Mouse (Mus musculus) C2C12 (cell line): ENCODE data around the gene Ppfibp1. TPM values are rescaled to one million over a fixed set of nuclear protein-coding genes. Genes with fewer than 3 reads are reported as not detected.

Source experiments
- H3K27me3 ChIP-seq: one replicate; pipeline ENCODE4 v1.6.1; 2011; ENCODE audit not compliant: control insufficient read depth, insufficient read depth, insufficient read length
- H3K36me3 ChIP-seq: one replicate; pipeline ENCODE4 v1.6.1; 2011; ENCODE audit not compliant: control insufficient read depth, insufficient read depth
- H3K4me3 ChIP-seq: one replicate; pipeline ENCODE4 v1.5.1; 2011; ENCODE audit warnings: mild to moderate bottlenecking, control low read depth; ENCODE audit not compliant: poor library complexity, insufficient read depth, severe bottlenecking
- H3K79me2 ChIP-seq: one replicate; pipeline ENCODE4 v1.6.1; 2011; ENCODE audit not compliant: control insufficient read depth, insufficient read depth
- H3K79me3 ChIP-seq: one replicate; pipeline ENCODE4 v1.6.1; 2011; ENCODE audit warnings: low read depth, control low read depth
- H3ac ChIP-seq: one replicate; pipeline ENCODE3; 2011; ENCODE audit warnings: low read depth; ENCODE audit not compliant: control insufficient read depth, insufficient read length
- CEBPB ChIP-seq: IDR thresholded peaks from one replicate; pipeline ENCODE4 v1.6.1; 2011; ENCODE audit warnings: low read depth, mild to moderate bottlenecking, control low read depth, moderate library complexity
- CTCF ChIP-seq: IDR thresholded peaks from one replicate; pipeline ENCODE4 v1.5.1; 2011; ENCODE audit not compliant: control insufficient read depth, insufficient read depth, insufficient read length
- FOSL1 ChIP-seq: IDR thresholded peaks from one replicate; pipeline ENCODE4 v1.8.0; 2011; ENCODE audit warnings: mild to moderate bottlenecking, low read length; ENCODE audit not compliant: poor library complexity, insufficient read depth, severe bottlenecking
- MAX ChIP-seq: IDR thresholded peaks from one replicate; pipeline ENCODE4 v1.6.1; 2011; ENCODE audit warnings: mild to moderate bottlenecking, control low read depth
- MYOD1 ChIP-seq: IDR thresholded peaks from one replicate; pipeline ENCODE4 v1.6.1; 2011; ENCODE audit warnings: low read depth; ENCODE audit not compliant: control insufficient read depth, insufficient read length
- MYOG ChIP-seq: IDR thresholded peaks from one replicate; pipeline ENCODE4 v1.6.1; 2011; ENCODE audit not compliant: control insufficient read depth, insufficient read length; ENCODE audit errors: extremely low read depth
- USF1 ChIP-seq: IDR thresholded peaks from one replicate; pipeline ENCODE4 v1.6.1; 2011; ENCODE audit warnings: low read depth, mild to moderate bottlenecking, control low read depth, moderate library complexity
- polyA plus RNA-seq: library from polyadenylated mRNA; unstranded; fragments of >200 nt; fragmentation: generic; extraction: Trizol; gene quantifications from one replicate; pipeline ENCODE4 v1.2.1, GENCODE M21; 2012; ENCODE audit warnings: missing spikeins

Gene Ppfibp1
- polyA plus RNA-seq, 1 experiment: 61.1 TPM

DNA sequence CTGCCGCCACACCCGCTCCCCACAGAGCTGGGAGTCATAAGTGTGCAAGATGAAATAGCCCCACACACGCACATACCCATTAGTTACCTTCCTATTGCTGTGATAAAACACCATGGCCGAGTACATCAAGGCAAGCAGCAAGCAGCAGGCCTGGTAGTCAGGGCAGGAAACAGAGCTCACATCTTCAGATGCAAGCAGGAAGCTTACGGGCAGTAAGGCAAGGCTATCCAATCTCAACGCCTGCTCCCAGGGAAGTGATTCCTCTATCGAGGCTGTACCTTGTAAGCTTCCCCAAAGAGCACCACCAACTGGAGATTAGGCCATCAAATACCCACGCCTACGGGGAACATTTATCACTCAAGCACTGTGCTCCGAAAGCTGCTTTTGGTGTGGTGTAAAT lies 191.6 kb downstream of the Ppfibp1 start:
- Histone ChIP-seq H3K79me2 (no peaks in the 10 kb centered on the region), H3K4me3 (no peak overlapping the region), H3K27me3 (no peaks in the 10 kb centered on the region), H3K36me3 (no peaks in the 10 kb centered on the region), H3ac (no peak overlapping the region), H3K79me3 (no peaks in the 10 kb centered on the region)
- TF ChIP-seq FOSL1: no peak
- no peak for TF ChIP-seq CEBPB
- no peak for TF ChIP-seq MYOG
- no peak for TF ChIP-seq MYOD1
- no peak for TF ChIP-seq USF1
- TF ChIP-seq MAX: no peak
- TF ChIP-seq CTCF: no peak

Other genes with a start within 250 kb of the Ppfibp1 start
- gene Med21, start 245.9 kb upstream of the Ppfibp1 start, polyA plus RNA-seq: 49.0 TPM
- 5.8 TPM for gene Tm7sf3, start 245.7 kb upstream of the Ppfibp1 start, polyA plus RNA-seq
- gene Stk38l, start 163.5 kb upstream of the Ppfibp1 start, polyA plus RNA-seq: 3.0 TPM
- gene Arntl2, start 92.4 kb upstream of the Ppfibp1 start, polyA plus RNA-seq: 0.49 TPM
- gene Smco2, start 38.4 kb upstream of the Ppfibp1 start, polyA plus RNA-seq: not detected
- gene 1700034J05Rik, start 65.9 kb downstream of the Ppfibp1 start, polyA plus RNA-seq: 0.07 TPM
- gene Rep15, start 144.1 kb downstream of the Ppfibp1 start, polyA plus RNA-seq: 0.68 TPM
- gene Mrps35, start 154.3 kb downstream of the Ppfibp1 start, polyA plus RNA-seq: 46.4 TPM
- 0.13 TPM for gene Mansc4, start 198.5 kb downstream of the Ppfibp1 start, polyA plus RNA-seq
- gene Klhl42, start 202.9 kb downstream of the Ppfibp1 start, polyA plus RNA-seq: 4.6 TPM